Mouse (Mus musculus) ES-E14 (cell line): ENCODE results near the gene Npdc1.

Source experiments
- ZC3H11A ChIP-seq: IDR thresholded peaks from 2 replicates; pipeline ENCODE4 v1.6.1; 2012; ENCODE audit warnings: low read depth, mild to moderate bottlenecking, inconsistent platforms, low read length, borderline replicate concordance
- ZNF384 ChIP-seq: IDR thresholded peaks from 2 replicates; pipeline ENCODE4 v1.6.1; 2012; ENCODE audit warnings: low read depth, low read length, inconsistent platforms

DNA sequence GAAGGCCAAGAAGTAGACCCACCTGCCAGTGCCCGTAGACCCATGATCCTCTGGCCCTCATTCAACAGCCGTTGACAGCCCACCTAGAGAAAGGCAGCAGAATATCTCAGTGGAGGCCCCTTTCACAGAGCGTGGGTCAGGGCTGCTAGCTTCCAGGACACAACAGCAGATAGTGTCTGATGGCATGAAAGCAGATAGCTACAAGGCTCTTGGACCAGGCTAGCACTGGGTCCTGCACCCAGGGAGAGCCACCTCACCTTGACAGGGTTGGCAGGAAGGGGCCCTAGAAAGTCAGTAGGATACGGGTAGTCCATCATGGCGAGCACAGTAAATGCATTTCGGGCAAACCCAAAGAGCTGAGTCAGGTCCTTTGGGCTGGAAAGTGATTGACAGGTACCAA is 44.9 kb upstream of the Npdc1 start:
- TF ChIP-seq ZC3H11A (no peak), ZNF384 (no peak)
